Mouse (Mus musculus) CH12.LX (cell line): ENCODE results near the gene Ccdc30.
A peak's percentile ranks its signal among the peaks of the same experiment; 100 is the strongest.

Source experiments
- CHD1 ChIP-seq: IDR thresholded peaks from 2 replicates; pipeline ENCODE4 v1.6.1; 2012; ENCODE audit warnings: low read depth, low read length, improper control_type of control experiment, inconsistent platforms
- CTCF ChIP-seq, 2 experiments: IDR thresholded peaks in 1 of 2; conservative IDR thresholded peaks in 1 of 2; 2 replicates each; pipeline ENCODE4 v1.5.1; 2011 to 2012; ENCODE audit warnings: low read depth in 2 of 2, low read length in 2 of 2, improper control_type of control experiment in 1 of 2, inconsistent platforms in 1 of 2, mild to moderate bottlenecking in 1 of 2, moderate library complexity in 1 of 2
- MAX ChIP-seq: IDR thresholded peaks from 2 replicates; pipeline ENCODE4 v1.6.1; 2011; ENCODE audit warnings: low read length, improper control_type of control experiment
- NELFE ChIP-seq: IDR thresholded peaks from 2 replicates; pipeline ENCODE4 v1.6.1; 2011; ENCODE audit warnings: low read depth, low read length, improper control_type of control experiment
- POLR2A ChIP-seq: IDR thresholded peaks from 2 replicates; pipeline ENCODE4 v1.6.1; 2011; ENCODE audit warnings: low read depth, mild to moderate bottlenecking, improper control_type of control experiment, low read length
- POLR2AphosphoS2 ChIP-seq: IDR thresholded peaks from 2 replicates; pipeline ENCODE4 v1.6.1; 2011; ENCODE audit warnings: low read depth, low read length, improper control_type of control experiment
- SMC3 ChIP-seq: IDR thresholded peaks from 2 replicates; pipeline ENCODE4 v1.6.1; 2011; ENCODE audit warnings: low read depth, low read length, improper control_type of control experiment
- USF1 ChIP-seq: IDR thresholded peaks from 2 replicates; pipeline ENCODE4 v1.6.1; 2014; ENCODE audit warnings: low read depth, mild to moderate bottlenecking, inconsistent platforms, low read length, improper control_type of control experiment
- ZC3H11A ChIP-seq: IDR thresholded peaks from 2 replicates; pipeline ENCODE4 v1.6.1; 2012; ENCODE audit warnings: low read depth, mild to moderate bottlenecking, inconsistent platforms, low read length, improper control_type of control experiment

DNA sequence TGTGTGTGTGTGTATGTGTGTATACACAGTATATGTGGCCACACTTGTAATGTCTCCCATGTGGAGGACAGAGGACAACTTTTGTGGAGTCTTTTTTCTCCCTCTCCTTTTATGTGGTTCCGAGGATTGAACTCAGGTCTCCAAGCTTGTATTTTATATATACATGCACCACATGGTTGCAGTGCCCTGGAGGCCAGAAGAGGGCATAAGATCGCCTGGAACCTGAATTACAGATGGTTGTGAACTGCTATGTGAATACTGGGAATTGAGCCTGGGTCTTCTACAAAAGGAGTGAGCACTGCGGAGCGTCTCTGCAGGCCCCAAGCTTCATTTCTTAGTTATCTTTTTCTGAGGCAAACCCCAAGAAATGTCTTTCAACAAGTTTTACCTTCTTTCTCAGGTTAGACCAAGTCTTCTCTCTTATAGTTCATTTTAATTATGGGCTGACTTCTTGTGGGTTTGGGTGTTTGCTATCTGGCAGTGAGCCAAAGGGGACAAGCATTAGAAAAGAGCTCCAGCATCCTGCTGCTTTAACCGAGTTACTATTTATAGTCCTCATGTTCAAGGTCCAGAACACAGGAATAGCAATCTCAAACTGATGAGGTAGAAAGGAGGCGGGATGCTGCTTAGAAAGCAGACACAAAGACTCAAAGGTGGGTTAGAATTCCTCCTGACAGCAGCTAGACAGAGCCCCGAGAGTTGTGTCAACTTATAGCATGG, 33.7 kb downstream of the Ccdc30 start:
- peak in 1 of 2 experiments; percentile 19; a peak in 2 of 4 replicates for TF ChIP-seq CTCF (conservative IDR thresholded peaks at IDR 0.05 in 1 of 2, IDR thresholded peaks at IDR 0.05 in 1 of 2; ENCODE audit: low read depth in 2 of 2, low read length in 2 of 2)
- TF ChIP-seq POLR2A: no peak
- TF ChIP-seq ZC3H11A: no peak
- no peak for TF ChIP-seq POLR2AphosphoS2
- no peak for TF ChIP-seq USF1
- TF ChIP-seq MAX: no peak
- TF ChIP-seq CHD1: no peak
- TF ChIP-seq NELFE: no peak
- TF ChIP-seq SMC3: no peak
